Mouse (Mus musculus) right cerebral cortex, postnatal 10 days (tissue): ENCODE measurements at regions not wholly inside any gene's neighbourhood (a gene's known extent, or its start where the extent isn't known, plus 50 kb on each side); places are given as distances from the start of the nearest gene placed in this dataset.
A peak's percentile ranks its signal among the peaks of the same experiment; 100 is the strongest.

Source experiments
- DNase-seq, 2 experiments: peaks; one replicate each; pipeline ENCODE4 v3.0.0; 2021; ENCODE audit warnings: low spot score in 2 of 2

- DNase-seq = no peak
Observed at GRCm38 (mm10) chr13:107835756-107836385, 208.4 kb upstream of the Smim15 start.

- DNase-seq = no peak
Observed at GRCm38 (mm10) chr13:107831997-107832396, 212.2 kb upstream of the Smim15 start.

GRCm38 (mm10) chr13:107831221-107831681 lies 213.0 kb upstream of the Smim15 start:
- peak; percentile 96 for DNase-seq

- DNase-seq = no peak
Observed at GRCm38 (mm10) chr13:107830281-107830680, 214.0 kb upstream of the Smim15 start.

GRCm38 (mm10) chr13:107829861-107830260 lies 214.4 kb upstream of the Smim15 start:
- DNase-seq = no peak

GRCm38 (mm10) chr13:107825636-107826035 lies 218.6 kb upstream of the Smim15 start:
- DNase-seq = no peak

- DNase-seq = no peak
Observed at GRCm38 (mm10) chr13:107823342-107823741, 220.9 kb upstream of the Smim15 start.

- DNase-seq = no peak
Observed at GRCm38 (mm10) chr13:107822198-107822597, 222.0 kb upstream of the Smim15 start.

GRCm38 (mm10) chr13:107813562-107814161 lies 230.6 kb upstream of the Smim15 start:
- DNase-seq = no peak

GRCm38 (mm10) chr13:107812014-107812413 lies 232.2 kb upstream of the Smim15 start:
- DNase-seq = no peak

GRCm38 (mm10) chr13:107810802-107811192 lies 233.4 kb upstream of the Smim15 start:
- DNase-seq = no peak

GRCm38 (mm10) chr13:107810060-107810801 lies 234.0 kb upstream of the Smim15 start:
- no peak for DNase-seq

GRCm38 (mm10) chr13:107808961-107809360 lies 235.3 kb upstream of the Smim15 start:
- DNase-seq = no peak

GRCm38 (mm10) chr13:107804418-107804817 lies 239.8 kb upstream of the Smim15 start:
- no peak for DNase-seq

- no peak for DNase-seq
Observed at GRCm38 (mm10) chr13:107799199-107799945, 244.9 kb upstream of the Smim15 start.

GRCm38 (mm10) chr13:107798144-107798543 lies 246.1 kb upstream of the Smim15 start:
- DNase-seq = no peak

GRCm38 (mm10) chr13:107795516-107795915 lies 248.7 kb upstream of the Smim15 start:
- DNase-seq = no peak

GRCm38 (mm10) chr13:107791770-107792169 lies 252.5 kb upstream of the Smim15 start:
- no peak for DNase-seq

- no peak for DNase-seq
Observed at GRCm38 (mm10) chr13:107784971-107785370, 259.3 kb upstream of the Smim15 start.

- DNase-seq = no peak
Observed at GRCm38 (mm10) chr13:107781741-107782140, 262.5 kb upstream of the Smim15 start.

- no peak for DNase-seq
Observed at GRCm38 (mm10) chr13:107781221-107781620, 263.0 kb upstream of the Smim15 start.

- no peak for DNase-seq
Observed at GRCm38 (mm10) chr13:107779591-107779990, 264.7 kb upstream of the Smim15 start.
